8 mouse cellular contexts compared by ENCODE assay signal in the genomic region with DNA sequence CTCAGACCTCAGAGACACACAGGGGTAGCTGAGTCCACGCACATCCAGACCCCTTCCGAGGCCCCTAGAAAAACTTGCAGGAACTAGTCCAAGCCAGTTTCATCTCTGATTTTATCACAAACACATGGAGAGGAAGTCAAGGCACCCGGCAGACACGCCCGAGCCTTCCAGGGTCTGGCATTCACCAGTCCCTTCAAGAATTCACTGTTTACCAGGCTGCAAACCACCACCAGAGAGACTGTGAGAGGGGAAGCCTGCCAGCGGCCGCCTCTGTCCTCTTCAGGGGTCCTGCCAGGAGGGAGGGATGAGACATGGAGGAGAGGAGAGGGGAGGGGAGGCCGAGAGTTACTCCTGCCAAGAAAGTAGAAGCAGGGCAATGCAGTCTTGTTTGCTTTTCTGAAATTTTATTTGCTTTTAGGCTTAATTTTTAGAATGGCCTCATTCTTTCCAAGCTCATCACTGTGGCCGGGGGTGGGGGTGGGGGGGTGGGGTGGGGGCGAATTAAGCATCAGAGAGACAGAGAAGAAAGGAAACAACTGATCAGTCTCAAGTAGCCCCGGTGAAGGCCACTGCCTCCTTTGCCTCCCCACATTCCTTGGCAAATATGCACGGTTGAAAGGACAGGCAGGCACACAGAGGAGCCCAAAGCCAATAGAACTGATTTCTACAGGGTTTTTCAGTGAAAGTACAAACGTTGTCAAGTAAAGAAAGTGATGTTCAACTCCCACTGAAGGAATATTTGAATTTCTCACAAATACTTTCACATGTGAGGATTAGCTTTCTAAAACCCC. TPM values are rescaled to one million over a fixed set of nuclear protein-coding genes. Genes with fewer than 3 reads are reported as not detected.
DNase-seq lines count a peak whose midpoint lies in the region; ATAC-seq lines count a peak whose summit lies in the region.

No protein-coding gene starts in this region.

- H3K9ac ChIP-seq in heart, embryonic 13.5 days, result peak overlapping the region; percentile 58
- 0 out of 2 replicates have a peak overlapping the region, but pooled peaks have one; percentile 27 for H3K9ac ChIP-seq in limb, embryonic 12.5 days (replicated peaks)
- no peak overlapping the region for H3K9ac ChIP-seq in midbrain, embryonic 16.5 days (ENCODE audit: low read depth, low read length)

- no peak overlapping the region for H3K4me3 ChIP-seq in heart, embryonic 13.5 days
- no peak overlapping the region for H3K4me3 ChIP-seq in limb, embryonic 12.5 days (replicated peaks)
- no peak overlapping the region for H3K4me3 ChIP-seq in midbrain, embryonic 16.5 days (ENCODE audit: low read depth, low read length)

- no peaks in the 10 kb centered on the region for H3K9me3 ChIP-seq in heart, embryonic 13.5 days
- H3K9me3 ChIP-seq in limb, embryonic 12.5 days, result no peaks in the 10 kb centered on the region
- H3K9me3 ChIP-seq in midbrain, embryonic 16.5 days (replicated peaks; ENCODE audit: control insufficient read depth, low read length, poor library complexity, severe bottlenecking), result no peaks in the 10 kb centered on the region

- peak overlapping the region; percentile 56 for H3K4me2 ChIP-seq in heart, embryonic 13.5 days
- peak overlapping the region; percentile 44 for H3K4me2 ChIP-seq in limb, embryonic 12.5 days
- peak overlapping the region; percentile 7 for H3K4me2 ChIP-seq in midbrain, embryonic 16.5 days (ENCODE audit: low read length)

- H3K36me3 ChIP-seq in heart, embryonic 13.5 days, result no peaks in the 10 kb centered on the region
- H3K36me3 ChIP-seq in limb, embryonic 12.5 days, result no peaks in the 10 kb centered on the region
- no peaks in the 10 kb centered on the region for H3K36me3 ChIP-seq in midbrain, embryonic 16.5 days (ENCODE audit: control insufficient read depth, insufficient read depth, low read length)

- peak overlapping the region; percentile 67 for H3K27ac ChIP-seq in heart, embryonic 13.5 days (replicated peaks)
- peak overlapping the region; percentile 92 for H3K27ac ChIP-seq in limb, embryonic 12.5 days
- peak overlapping the region; percentile 65; the same call in 1 of the 2 replicates for H3K27ac ChIP-seq in midbrain, embryonic 16.5 days (ENCODE audit: low read length)

- H3K27me3 ChIP-seq in heart, embryonic 13.5 days (replicated peaks), result no peaks in the 10 kb centered on the region
- H3K27me3 ChIP-seq in limb, embryonic 12.5 days, result no peaks in the 10 kb centered on the region
- no peaks in the 10 kb centered on the region for H3K27me3 ChIP-seq in midbrain, embryonic 16.5 days (ENCODE audit: control insufficient read depth, insufficient read depth, low read depth, low read length)

- WGBS in heart, embryonic 13.5 days, result 6% methylated on average over 13 of the region's 13 CpGs
- 2% methylated on average over 13 of the region's 13 CpGs for WGBS in limb, embryonic 12.5 days
- 4% methylated on average over 13 of the region's 13 CpGs for WGBS in midbrain, embryonic 16.5 days

- peaks cover 20% of the 10 kb centered on the region for H3K4me1 ChIP-seq in heart, embryonic 13.5 days
- H3K4me1 ChIP-seq in limb, embryonic 12.5 days (replicated peaks), result peaks cover 27% of the 10 kb centered on the region
- peaks cover 4% of the 10 kb centered on the region; the same call in 1 of the 2 replicates for H3K4me1 ChIP-seq in midbrain, embryonic 16.5 days (ENCODE audit: control insufficient read depth, insufficient read depth, low read length)

- no peak for ATAC-seq in heart, embryonic 13.5 days (ENCODE audit: extremely low read depth, insufficient number of reproducible peaks, low FRiP score, low TSS enrichment)
- peak; percentile 84 for ATAC-seq in limb, embryonic 12.5 days (ENCODE audit: insufficient number of reproducible peaks, insufficient read depth, low FRiP score, low TSS enrichment, low read depth)
- peak; percentile 78 for ATAC-seq in midbrain, embryonic 16.5 days
- ATAC-seq in frontal cortex, adult (ENCODE audit: low TSS enrichment), result no peak; the same call in 1 of the 2 replicates
- no peak for ATAC-seq in monocyte, adult 5-6 weeks (replicated peaks; ENCODE audit: insufficient number of reproducible peaks, low FRiP score, low TSS enrichment, poor library complexity, severe bottlenecking)

- peak; percentile 37 to 50 for DNase-seq in layer of hippocampus, postnatal 10 days (ENCODE audit: low spot score in 2 of 2)
- DNase-seq in layer of hippocampus, adult 11-12 months (ENCODE audit: low spot score), result no peak
- peak; percentile 68 for DNase-seq in embryo, embryonic 10 days (ENCODE audit: low spot score)

RNA-seq across cellular contexts. Expression of a gene that starts 43.1 kb away (rescaled TPM):
- 100 to 1,000 TPM; 128 to 134 TPM for total RNA-seq in layer of hippocampus, postnatal 10 days (2021)
- polyA plus RNA-seq in heart, embryonic 13.5 days (2015; fragmentation: Nextera tagmentation; extraction: Ambion mirVana), result 400 and 416 TPM in 2 replicates
- 852 and 858 TPM in 2 replicates for polyA plus RNA-seq in limb, embryonic 12.5 days (2016; fragmentation: Nextera tagmentation; extraction: Ambion mirVana)
- 311 and 357 TPM in 2 replicates for polyA plus RNA-seq in midbrain, embryonic 16.5 days (2015; fragmentation: Nextera tagmentation; extraction: Ambion mirVana)
- 5.2 to 37.7 TPM (median 7.7 TPM) in 3 replicates for total RNA-seq in monocyte, adult 5-6 weeks (2017)

Comparison
In these comparisons a context has a peak if more than half of its experiments do, and no peak if none do; other contexts are left out.
1. ATAC-seq: peak in limb, embryonic 12.5 days (single experiment) and midbrain, embryonic 16.5 days (single experiment); none in heart, embryonic 13.5 days (single experiment), frontal cortex, adult (single experiment) and monocyte, adult 5-6 weeks (single experiment).
2. Peak in every context shown above with its lines, with median percentiles within 50 percentile points of each other: H3K27ac ChIP-seq and H3K4me2 ChIP-seq.